Mouse (Mus musculus) megakaryocyte, embryonic 14.5 days (primary cell): ENCODE data around the gene Foxo3.

ENCODE experiments used
- FLI1 ChIP-seq: IDR thresholded peaks from 2 replicates; pipeline ENCODE4 v1.6.1; 2012; ENCODE audit warnings: low read length, inconsistent platforms, mixed read lengths
- GATA1 ChIP-seq: IDR thresholded peaks from 3 replicates; pipeline ENCODE4 v1.6.1; 2012; ENCODE audit warnings: mixed read lengths, low read length, inconsistent platforms, borderline replicate concordance

DNA sequence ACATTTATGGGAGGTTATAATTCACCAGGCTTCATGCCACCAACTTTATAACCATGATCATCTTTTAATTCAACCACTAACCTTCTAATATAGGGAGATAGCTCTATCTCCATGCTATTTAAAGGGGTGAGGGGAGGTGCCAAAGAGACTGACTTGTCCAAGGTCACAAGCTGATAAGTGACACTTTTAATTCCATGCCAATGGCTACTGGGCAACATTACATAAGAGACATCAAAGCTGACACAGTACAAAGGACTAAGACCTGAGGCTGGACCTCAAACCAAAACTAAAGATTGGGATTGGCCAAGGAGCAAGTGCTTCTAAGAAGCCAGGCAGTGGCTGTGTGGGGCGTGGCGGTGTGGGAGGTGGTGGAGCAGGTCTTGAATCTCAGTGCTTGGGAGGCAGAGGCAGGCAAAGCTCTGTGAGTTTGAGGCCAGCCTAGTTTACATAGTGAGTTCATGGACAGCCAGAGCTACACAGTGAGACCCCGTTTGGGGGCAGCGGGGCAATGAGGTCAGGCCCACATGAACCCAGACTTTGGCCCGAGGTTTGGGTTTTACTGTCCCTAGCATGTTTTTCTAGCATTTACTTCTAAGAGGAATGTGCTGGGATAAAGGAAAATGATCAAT, 46.0 kb downstream of the Foxo3 start:
- TF ChIP-seq GATA1 (no peak), FLI1 (no peak)
